Mouse (Mus musculus) hindbrain, embryonic 11.5 days (tissue): Measurements from ENCODE around the gene Gm47791. TPM values are rescaled to one million over a fixed set of nuclear protein-coding genes. Genes with fewer than 3 reads are reported as not detected.

ENCODE experiments used
- ATAC-seq: fragments of 200-750 bp; cut with Nextera tagmentation; 2 replicates; pipeline ENCODE4 v1.8.0; 2017; ENCODE audit warnings: mild to moderate bottlenecking, moderate TSS enrichment, moderate library complexity; ENCODE audit not compliant: low FRiP score
- DNase-seq: peaks from one replicate; pipeline ENCODE4 v3.0.0-alpha.2; 2015; ENCODE audit warnings: low spot score
- H3K27ac ChIP-seq: fragments of 300-500 bp; sonication (generic); 2 replicates; pipeline ENCODE4 v1.5.1; 2014; ENCODE audit warnings: mild to moderate bottlenecking, low read depth, low read length
- H3K27me3 ChIP-seq: fragments of 300-500 bp; sonication (generic); 2 replicates; pipeline ENCODE4 v1.6.1; 2014; ENCODE audit warnings: mild to moderate bottlenecking, low read length, moderate library complexity, mixed read lengths; ENCODE audit not compliant: control insufficient read depth, insufficient read depth
- H3K36me3 ChIP-seq: fragments of 300-500 bp; sonication (generic); 2 replicates; pipeline ENCODE4 v1.6.1; 2014; ENCODE audit warnings: mild to moderate bottlenecking, low read length, moderate library complexity, mixed read lengths; ENCODE audit not compliant: control insufficient read depth, insufficient read depth
- H3K4me1 ChIP-seq: fragments of 300-500 bp; sonication (generic); replicated peaks from 2 replicates; pipeline ENCODE4 v1.6.1; 2014; ENCODE audit warnings: low read length, mixed read lengths; ENCODE audit not compliant: control insufficient read depth, insufficient read depth
- H3K4me2 ChIP-seq: fragments of 300-500 bp; sonication (generic); replicated peaks from 2 replicates; pipeline ENCODE4 v1.6.1; 2014; ENCODE audit warnings: mild to moderate bottlenecking, low read depth, low read length
- H3K4me3 ChIP-seq: fragments of 300-500 bp; sonication (generic); 2 replicates; pipeline ENCODE4 v1.5.1; 2014; ENCODE audit warnings: low read depth, low read length
- H3K9ac ChIP-seq: fragments of 300-500 bp; sonication (generic); 2 replicates; pipeline ENCODE4 v1.6.1; 2014; ENCODE audit warnings: low read depth, low read length
- H3K9me3 ChIP-seq: fragments of 300-500 bp; sonication (generic); 2 replicates; pipeline ENCODE4 v1.6.1; 2016; ENCODE audit warnings: low read length; ENCODE audit not compliant: control insufficient read depth
- WGBS: fragments of 180-500 bp; shearing (Covaris S2); extraction: QIAGEN DNeasy Blood & Tissue Kit; methylation state at CpG from one replicate; pipeline ENCODE4 v1.1.7; 2014; 5-methylcytosine and 5-hydroxymethylcytosine counted together
- polyA plus RNA-seq: library from polyadenylated mRNA; unstranded; fragments of >200 nt; fragmentation: Nextera tagmentation; extraction: Ambion mirVana; gene quantifications from 2 replicates; pipeline ENCODE4 v1.2.1, GENCODE M21; 2014

The Gm47791 gene
- polyA plus RNA-seq, 1 experiment from 2014 or later = not detected

- DNase-seq = no peak
- ATAC-seq = no peak
- H3K27me3 ChIP-seq = no peaks in the 10 kb centered on the region
- H3K9me3 ChIP-seq = no peaks in the 10 kb centered on the region
- H3K36me3 ChIP-seq = no peaks in the 10 kb centered on the region
- WGBS = 71% methylated on average over 5 of the region's 5 CpGs
- H3K9ac ChIP-seq = no peak overlapping the region
- H3K4me2 ChIP-seq = no peak overlapping the region
- H3K27ac ChIP-seq = no peak overlapping the region
- no peaks in the 10 kb centered on the region for H3K4me1 ChIP-seq
- no peak overlapping the region for H3K4me3 ChIP-seq
These were observed 2.2 kb upstream of the Gm47791 start for GRCm38 (mm10) chr1:82773208-82773607.

- H3K4me2 ChIP-seq = no peak overlapping the region
- ATAC-seq = no peak
These were observed 1.4 kb upstream of the Gm47791 start for GRCm38 (mm10) chr1:82772428-82772827.

GRCm38 (mm10) chr1:82768269-82768668, 2.8 kb downstream of the Gm47791 start, which contains the start of gene Tm4sf20:
Tm4sf20 (minus strand) TSS chr1:82768461.
- H3K9me3 ChIP-seq = no peaks in the 10 kb centered on the region
- H3K4me2 ChIP-seq = no peak within 1 kb of the TSS
- H3K36me3 ChIP-seq = no peaks in the 10 kb centered on the region
- DNase-seq (no peak), ATAC-seq (no peak)
- WGBS = 77% methylated on average over 5 of the region's 5 CpGs
- H3K4me3 ChIP-seq = no peak within 1 kb of the TSS
- H3K27ac ChIP-seq = no peak within 1 kb of the TSS
- no peaks in the 10 kb centered on the region for H3K4me1 ChIP-seq
- no peak within 1 kb of the TSS for H3K9ac ChIP-seq
- H3K27me3 ChIP-seq = no peaks in the 10 kb centered on the region

More at GRCm38 (mm10) chr1:82772428-82772827, 1.4 kb upstream of the Gm47791 start:
- Histone ChIP-seq H3K4me1 (no peaks in the 10 kb centered on the region), H3K36me3 (no peaks in the 10 kb centered on the region), H3K27ac (no peak overlapping the region), H3K27me3 (no peaks in the 10 kb centered on the region), H3K9me3 (no peaks in the 10 kb centered on the region), H3K4me3 (no peak overlapping the region), H3K9ac (no peak overlapping the region)
- WGBS = 93% methylated on average over 4 of the region's 4 CpGs
- no peak for DNase-seq

- no peak overlapping the region for H3K4me2 ChIP-seq
- H3K4me3 ChIP-seq = no peak overlapping the region
- no peak for ATAC-seq
- H3K27me3 ChIP-seq = no peaks in the 10 kb centered on the region
- H3K27ac ChIP-seq = no peak overlapping the region
- no peak for DNase-seq
- 80% methylated on average over 4 of the region's 4 CpGs for WGBS
- no peaks in the 10 kb centered on the region for H3K4me1 ChIP-seq
- no peaks in the 10 kb centered on the region for H3K36me3 ChIP-seq
- H3K9me3 ChIP-seq = no peaks in the 10 kb centered on the region
- no peak overlapping the region for H3K9ac ChIP-seq
These were observed 4.4 kb downstream of the Gm47791 start for GRCm38 (mm10) chr1:82766641-82767040.

GRCm38 (mm10) chr1:82766227-82766626, 4.8 kb downstream of the Gm47791 start:
- no peaks in the 10 kb centered on the region for H3K9me3 ChIP-seq
- no peaks in the 10 kb centered on the region for H3K4me1 ChIP-seq
- ATAC-seq (no peak), DNase-seq (no peak)
- H3K9ac ChIP-seq = no peak overlapping the region
- no peaks in the 10 kb centered on the region for H3K36me3 ChIP-seq
- no peak overlapping the region for H3K4me2 ChIP-seq
- no peak overlapping the region for H3K27ac ChIP-seq
- WGBS = 68% methylated on average over 1 of the region's 1 CpGs
- no peaks in the 10 kb centered on the region for H3K27me3 ChIP-seq
- no peak overlapping the region for H3K4me3 ChIP-seq

- no peaks in the 10 kb centered on the region for H3K36me3 ChIP-seq
- DNase-seq (no peak), ATAC-seq (no peak)
- H3K9me3 ChIP-seq = no peaks in the 10 kb centered on the region
- H3K9ac ChIP-seq = no peak overlapping the region
- 84% methylated on average over 1 of the region's 1 CpGs for WGBS
- no peak overlapping the region for H3K4me3 ChIP-seq
- no peak overlapping the region for H3K4me2 ChIP-seq
- H3K4me1 ChIP-seq = no peaks in the 10 kb centered on the region
- no peak overlapping the region for H3K27ac ChIP-seq
- H3K27me3 ChIP-seq = no peaks in the 10 kb centered on the region
These were observed 8.8 kb downstream of the Gm47791 start for GRCm38 (mm10) chr1:82762274-82762673.

GRCm38 (mm10) chr1:82761454-82762169, 9.4 kb downstream of the Gm47791 start:
- Histone ChIP-seq H3K4me1 (no peaks in the 10 kb centered on the region), H3K27ac (no peak overlapping the region), H3K9ac (no peak overlapping the region), H3K27me3 (no peaks in the 10 kb centered on the region), H3K4me2 (no peak overlapping the region), H3K9me3 (no peaks in the 10 kb centered on the region), H3K4me3 (no peak overlapping the region), H3K36me3 (no peaks in the 10 kb centered on the region)
- ATAC-seq (no peak), DNase-seq (no peak)
- WGBS = 93% methylated on average over 8 of the region's 8 CpGs

GRCm38 (mm10) chr1:82759520-82759919, 11.5 kb downstream of the Gm47791 start:
- Histone ChIP-seq H3K27ac (no peak overlapping the region), H3K9me3 (no peaks in the 10 kb centered on the region), H3K9ac (no peak overlapping the region), H3K4me1 (no peaks in the 10 kb centered on the region), H3K4me2 (no peak overlapping the region), H3K4me3 (no peak overlapping the region), H3K36me3 (0 out of 2 replicates have a peak, but pooled peaks cover 2% of the 10 kb centered on the region), H3K27me3 (no peaks in the 10 kb centered on the region)
- peak; percentile 35 for DNase-seq
- ATAC-seq = no peak
- WGBS = 92% methylated on average over 1 of the region's 1 CpGs

GRCm38 (mm10) chr1:82747714-82748452, 23.2 kb downstream of the Gm47791 start:
- H3K4me2 ChIP-seq = no peak overlapping the region
- no peaks in the 10 kb centered on the region for H3K36me3 ChIP-seq
- 87% methylated on average over 2 of the region's 2 CpGs for WGBS
- DNase-seq (no peak), ATAC-seq (no peak)
- no peaks in the 10 kb centered on the region for H3K27me3 ChIP-seq
- no peak overlapping the region for H3K4me3 ChIP-seq
- no peaks in the 10 kb centered on the region for H3K4me1 ChIP-seq
- H3K9ac ChIP-seq = no peak overlapping the region
- no peak overlapping the region for H3K27ac ChIP-seq
- H3K9me3 ChIP-seq = no peaks in the 10 kb centered on the region
